Mouse (Mus musculus): ENCODE results near the gene Nck2. TPM values are rescaled to one million over a fixed set of nuclear protein-coding genes. Genes with fewer than 3 reads are reported as not detected.
A peak's percentile ranks its signal among the peaks of the same experiment; 100 is the strongest.
"Not testable (repeated sequence)": the region's sequence is repeated elsewhere in the genome, so short reads cannot be mapped to it uniquely, and the experiment has no call there.

Gene Nck2
- polyA plus RNA-seq, 1 experiment = 106 TPM

DNA sequence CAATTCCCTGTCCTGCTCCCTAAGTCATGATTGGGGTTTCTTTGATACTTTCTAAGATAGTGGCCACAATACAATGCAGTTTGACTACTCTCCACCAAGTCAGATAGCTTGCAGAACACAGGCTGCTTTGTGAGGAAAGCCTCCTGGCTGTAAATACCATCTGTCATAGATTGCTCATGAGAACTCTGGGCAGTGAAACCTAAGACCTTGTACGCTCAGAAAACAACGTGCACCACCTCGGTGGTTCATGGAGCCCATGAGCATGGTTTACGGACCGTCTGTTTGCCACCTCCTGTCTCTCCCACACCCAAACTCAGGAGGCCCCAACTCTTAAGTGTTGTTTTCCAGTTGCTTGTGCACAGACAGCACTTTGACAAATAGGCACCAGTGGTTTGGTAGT, 104.4 kb downstream of the Nck2 start:
- H3K4me1 ChIP-seq (replicated peaks; ENCODE audit: control insufficient read depth, insufficient read depth, low read length) = peaks cover 22% of the 10 kb centered on the region
- peaks cover 3% of the 10 kb centered on the region for H3K36me3 ChIP-seq (ENCODE audit: control insufficient read depth, insufficient read depth, low read length)
- 91% methylated on average over 5 of the region's 5 CpGs for WGBS
- TF ChIP-seq CTCF (IDR thresholded peaks at IDR 0.05; ENCODE audit: borderline replicate concordance, control insufficient read depth, extremely low read depth, insufficient read depth, low read length, poor library complexity) (no peak), POLR2A (IDR thresholded peaks at IDR 0.05; ENCODE audit: control insufficient read depth, extremely low read depth, insufficient read depth, low read length, poor library complexity) (no peak)
- H3K27ac ChIP-seq (ENCODE audit: control insufficient read depth, insufficient read depth, low read length) = no peak overlapping the region
- no peaks in the 10 kb centered on the region for H3K27me3 ChIP-seq (ENCODE audit: control insufficient read depth, insufficient read depth, low read length)
- DNase-seq = no peak
- no peak overlapping the region for H3K4me3 ChIP-seq (ENCODE audit: control insufficient read depth, insufficient read depth, low read length)

DNA sequence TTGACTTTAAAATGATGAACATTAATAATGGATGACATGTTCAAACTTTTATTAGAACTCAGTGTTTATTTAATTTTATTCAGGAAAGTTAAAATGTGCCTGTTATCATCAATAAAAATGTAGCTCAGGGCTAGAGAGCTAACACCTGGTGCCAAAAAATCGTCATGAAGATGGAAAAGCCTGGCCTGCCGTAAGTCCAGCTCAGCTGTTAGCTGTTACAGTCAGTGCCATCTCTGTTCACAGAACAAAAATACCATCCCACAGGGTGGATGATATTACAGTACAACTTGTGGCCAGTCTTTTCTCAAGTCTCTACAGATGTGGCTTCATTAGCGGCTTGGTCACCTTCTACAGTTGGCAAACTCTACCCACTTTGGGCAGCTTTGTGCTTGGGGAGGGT, 106.1 kb downstream of the Nck2 start:
- Histone ChIP-seq H3K36me3 (ENCODE audit: control insufficient read depth, insufficient read depth, low read length) (peaks cover 18% of the 10 kb centered on the region), H3K4me1 (replicated peaks; ENCODE audit: control insufficient read depth, insufficient read depth, low read length) (peaks cover 10% of the 10 kb centered on the region), H3K4me3 (ENCODE audit: control insufficient read depth, insufficient read depth, low read length) (no peak overlapping the region), H3K27me3 (ENCODE audit: control insufficient read depth, insufficient read depth, low read length) (no peaks in the 10 kb centered on the region), H3K27ac (ENCODE audit: control insufficient read depth, insufficient read depth, low read length) (no peak overlapping the region)
- TF ChIP-seq POLR2A (IDR thresholded peaks at IDR 0.05; ENCODE audit: control insufficient read depth, extremely low read depth, insufficient read depth, low read length, poor library complexity) = no peak
- TF ChIP-seq CTCF (IDR thresholded peaks at IDR 0.05; ENCODE audit: borderline replicate concordance, control insufficient read depth, extremely low read depth, insufficient read depth, low read length, poor library complexity) = no peak
- no peak for DNase-seq
- WGBS = 90% methylated on average over 3 of the region's 3 CpGs

DNA sequence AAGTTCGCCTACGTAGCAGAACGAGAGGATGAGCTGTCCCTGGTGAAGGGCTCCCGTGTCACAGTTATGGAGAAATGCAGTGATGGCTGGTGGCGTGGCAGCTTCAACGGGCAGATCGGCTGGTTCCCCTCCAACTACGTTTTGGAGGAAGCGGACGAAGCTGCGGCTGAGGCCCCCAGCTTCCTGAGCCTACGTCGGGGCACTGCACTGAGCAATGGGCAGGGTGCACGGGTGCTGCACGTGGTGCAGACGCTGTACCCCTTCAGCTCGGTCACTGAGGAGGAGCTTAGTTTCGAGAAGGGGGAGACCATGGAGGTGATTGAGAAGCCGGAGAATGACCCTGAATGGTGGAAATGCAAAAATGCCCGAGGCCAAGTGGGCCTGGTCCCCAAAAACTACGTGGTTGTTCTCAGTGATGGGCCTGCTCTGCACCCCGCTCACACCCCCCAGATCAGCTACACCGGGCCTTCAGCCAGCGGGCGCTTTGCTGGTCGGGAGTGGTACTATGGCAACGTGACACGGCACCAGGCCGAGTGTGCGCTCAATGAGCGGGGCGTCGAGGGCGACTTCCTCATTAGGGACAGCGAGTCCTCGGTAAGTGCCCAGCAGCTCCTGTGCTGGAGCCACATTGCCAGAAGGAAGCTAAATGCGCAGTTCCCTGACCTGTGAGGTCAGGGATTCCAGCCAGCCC, 109.8 kb downstream of the Nck2 start:
- 92% methylated on average over 37 of the region's 37 CpGs for WGBS
- not testable (repeated sequence) for H3K27me3 ChIP-seq (ENCODE audit: control insufficient read depth, insufficient read depth, low read length); H3K4me3 ChIP-seq (ENCODE audit: control insufficient read depth, insufficient read depth, low read length); H3K27ac ChIP-seq (ENCODE audit: control insufficient read depth, insufficient read depth, low read length); DNase-seq; H3K4me1 ChIP-seq (replicated peaks; ENCODE audit: control insufficient read depth, insufficient read depth, low read length)
- peaks cover 27% of the 10 kb centered on the region for H3K36me3 ChIP-seq (ENCODE audit: control insufficient read depth, insufficient read depth, low read length)

DNA sequence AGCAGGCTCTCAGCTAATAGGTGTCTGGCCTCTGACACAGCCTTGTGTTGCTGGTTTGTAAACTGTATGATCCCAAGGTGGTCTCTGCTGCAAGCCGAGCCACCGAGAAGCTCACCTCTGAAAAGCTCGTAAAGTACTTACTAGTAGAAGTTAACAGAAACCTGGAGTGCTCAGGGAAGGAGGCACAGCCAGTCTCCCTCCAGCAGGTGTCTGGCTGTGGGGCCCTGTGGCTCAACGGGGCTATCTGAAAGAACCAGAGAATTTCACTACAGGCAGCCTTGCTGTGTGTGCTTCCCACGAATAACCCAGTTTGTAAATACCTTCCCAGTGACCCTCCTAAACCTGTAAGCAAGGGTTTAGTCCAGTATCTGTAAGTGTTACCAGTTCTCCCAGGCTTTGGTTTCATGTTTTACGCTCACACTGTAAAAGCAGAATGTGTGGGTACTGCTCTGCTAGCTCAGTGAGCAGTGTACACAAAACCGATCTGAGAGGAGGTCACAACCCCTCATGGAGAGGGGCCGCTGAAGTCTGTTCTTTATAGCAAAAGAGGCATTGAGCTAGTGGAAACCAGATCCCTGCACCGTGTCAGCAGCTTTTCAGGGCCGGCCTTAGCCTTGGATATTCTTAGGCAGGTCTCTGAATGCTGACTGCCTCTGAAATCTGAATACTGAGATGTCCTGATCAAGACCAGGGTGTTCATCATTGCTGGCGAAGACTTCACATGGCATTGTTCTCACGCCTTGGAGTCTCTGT, 111.0 kb downstream of the Nck2 start:
- no peak for TF ChIP-seq CTCF (IDR thresholded peaks at IDR 0.05; ENCODE audit: borderline replicate concordance, control insufficient read depth, extremely low read depth, insufficient read depth, low read length, poor library complexity)
- no peak for TF ChIP-seq POLR2A (IDR thresholded peaks at IDR 0.05; ENCODE audit: control insufficient read depth, extremely low read depth, insufficient read depth, low read length, poor library complexity)
- DNase-seq = no peak
- Histone ChIP-seq H3K27ac (ENCODE audit: control insufficient read depth, insufficient read depth, low read length) (peak overlapping the region; percentile 19; the same call in 1 of the 2 replicates), H3K4me3 (ENCODE audit: control insufficient read depth, insufficient read depth, low read length) (no peak overlapping the region), H3K4me1 (replicated peaks; ENCODE audit: control insufficient read depth, insufficient read depth, low read length) (no peaks in the 10 kb centered on the region), H3K36me3 (ENCODE audit: control insufficient read depth, insufficient read depth, low read length) (peaks cover 30% of the 10 kb centered on the region), H3K27me3 (ENCODE audit: control insufficient read depth, insufficient read depth, low read length) (no peaks in the 10 kb centered on the region)
- WGBS = 79% methylated on average over 12 of the region's 12 CpGs

DNA sequence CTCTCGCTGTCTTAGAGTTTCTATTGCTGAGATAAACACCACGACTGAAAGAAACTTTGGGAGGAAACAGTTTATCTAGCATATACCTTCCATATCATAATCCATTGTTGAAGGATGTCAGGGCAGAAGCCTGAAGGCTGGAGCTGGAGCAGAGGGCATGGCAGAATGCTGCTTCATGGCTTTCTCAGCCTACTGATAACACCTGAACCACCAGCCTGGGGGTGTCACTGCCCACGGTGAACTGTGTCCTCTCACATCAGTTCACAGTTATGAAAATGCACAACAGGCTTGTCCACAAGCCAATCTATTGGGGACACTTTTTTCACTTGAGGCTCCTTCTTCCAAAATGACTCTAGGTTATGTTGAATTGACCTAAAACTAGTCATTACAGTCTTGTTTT, 114.0 kb downstream of the Nck2 start:
- no peaks in the 10 kb centered on the region for H3K27me3 ChIP-seq (ENCODE audit: control insufficient read depth, insufficient read depth, low read length)
- H3K27ac ChIP-seq (ENCODE audit: control insufficient read depth, insufficient read depth, low read length) = no peak overlapping the region
- DNase-seq = no peak
- H3K36me3 ChIP-seq (ENCODE audit: control insufficient read depth, insufficient read depth, low read length) = peaks cover 30% of the 10 kb centered on the region
- no peak for TF ChIP-seq CTCF (IDR thresholded peaks at IDR 0.05; ENCODE audit: borderline replicate concordance, control insufficient read depth, extremely low read depth, insufficient read depth, low read length, poor library complexity)
- TF ChIP-seq POLR2A (IDR thresholded peaks at IDR 0.05; ENCODE audit: control insufficient read depth, extremely low read depth, insufficient read depth, low read length, poor library complexity) = no peak
- peaks cover 13% of the 10 kb centered on the region for H3K4me1 ChIP-seq (replicated peaks; ENCODE audit: control insufficient read depth, insufficient read depth, low read length)
- no peak overlapping the region for H3K4me3 ChIP-seq (ENCODE audit: control insufficient read depth, insufficient read depth, low read length)
- WGBS = 81% methylated on average over 3 of the region's 3 CpGs

DNA sequence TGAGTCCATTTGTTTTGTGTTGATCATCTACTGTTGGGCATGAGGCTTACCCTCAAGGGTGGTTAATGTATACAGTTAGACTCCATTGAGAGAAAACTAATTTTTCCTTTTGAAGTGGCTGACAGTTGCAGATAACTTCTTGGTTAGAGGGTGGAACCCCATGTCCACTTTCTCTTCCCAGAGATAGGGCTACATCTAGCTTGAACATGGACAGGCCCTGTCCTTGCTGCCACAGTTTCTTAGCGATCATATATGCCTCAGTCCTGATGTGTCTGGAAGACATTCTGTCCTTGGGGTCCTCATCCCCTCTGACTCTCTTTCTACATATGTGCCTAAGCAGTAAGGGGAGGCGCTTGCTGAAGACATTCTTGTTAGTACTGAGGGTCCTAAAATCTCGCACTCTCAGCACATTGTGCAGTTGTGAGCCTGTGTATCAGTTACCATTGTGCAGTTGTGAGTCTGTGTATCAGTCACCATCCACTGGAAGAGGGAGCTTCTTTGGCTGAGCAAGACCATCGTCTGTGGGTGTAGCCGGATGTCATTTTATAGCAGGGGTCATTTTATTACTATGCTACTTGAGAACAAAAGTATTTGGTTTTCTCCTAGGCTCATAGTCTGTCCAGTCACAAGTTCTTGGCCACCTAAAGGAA, 114.8 kb downstream of the Nck2 start:
- 97% methylated on average over 5 of the region's 5 CpGs for WGBS
- peaks cover 27% of the 10 kb centered on the region for H3K36me3 ChIP-seq (ENCODE audit: control insufficient read depth, insufficient read depth, low read length)
- H3K4me3 ChIP-seq (ENCODE audit: control insufficient read depth, insufficient read depth, low read length) = no peak overlapping the region

More for the DNA sequence above, 114.8 kb downstream of the Nck2 start:
- no peak for DNase-seq
- Histone ChIP-seq H3K27ac (ENCODE audit: control insufficient read depth, insufficient read depth, low read length) (no peak overlapping the region), H3K27me3 (ENCODE audit: control insufficient read depth, insufficient read depth, low read length) (no peaks in the 10 kb centered on the region), H3K4me1 (replicated peaks; ENCODE audit: control insufficient read depth, insufficient read depth, low read length) (peaks cover 13% of the 10 kb centered on the region)
- TF ChIP-seq POLR2A (IDR thresholded peaks at IDR 0.05; ENCODE audit: control insufficient read depth, extremely low read depth, insufficient read depth, low read length, poor library complexity) (no peak), CTCF (IDR thresholded peaks at IDR 0.05; ENCODE audit: borderline replicate concordance, control insufficient read depth, extremely low read depth, insufficient read depth, low read length, poor library complexity) (no peak)
